Mouse (Mus musculus): ENCODE results near the gene Btbd35f7. TPM values are rescaled to one million over a fixed set of nuclear protein-coding genes. Genes with fewer than 3 reads are reported as not detected.
"Not testable (repeated sequence)": the region's sequence is repeated elsewhere in the genome, so short reads cannot be mapped to it uniquely, and the experiment has no call there.

The Btbd35f7 gene
- not detected for total RNA-seq (2021)
- long read RNA-seq, experiment 1 = 0 reads
- long read RNA-seq, experiment 2 = 0 reads

DNA sequence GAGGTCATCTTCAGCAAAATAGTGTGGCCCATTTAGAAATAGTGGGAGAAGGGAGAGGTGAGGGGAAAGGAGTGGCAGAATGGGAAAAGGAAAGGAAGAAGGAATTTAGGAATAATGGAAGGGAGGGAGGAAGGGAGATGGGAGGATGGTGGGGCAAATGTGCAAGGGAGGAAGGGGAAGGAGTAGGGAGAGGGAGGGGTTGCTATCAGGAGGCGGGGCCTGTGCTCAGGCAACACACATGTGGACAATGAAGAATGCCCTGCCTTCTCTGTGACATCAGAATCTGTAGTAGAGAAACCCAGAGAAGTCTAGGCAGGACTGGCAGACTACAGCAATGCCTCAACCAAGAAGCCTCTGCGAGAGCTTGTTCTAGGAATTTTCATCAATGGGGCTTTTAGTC, at the start of gene Btbd35f7:
Gene Btbd35f7 (plus strand): TSS at position 301 of the 400 bp plus-strand sequence.
- not testable (repeated sequence) for DNase-seq (ENCODE audit: low spot score in 2 of 2)

Other genes with a start within 250 kb of the Btbd35f7 start
- not detected for gene Mycs, start 199.8 kb upstream of the Btbd35f7 start, total RNA-seq (2021)